Mouse (Mus musculus) embryonic stem cell, embryonic (primary cell): ENCODE data around the gene Agbl4.

Experiments
- CTCF ChIA-PET, 4 experiments: fragments of 300-600 bp in 2 of 4; fragments of 350-600 bp in 2 of 4; sonication (Branson Sonifier 250); formaldehyde crosslinking; loops; one replicate each; lab custom pipeline; 2022; ENCODE audit warnings: inconsistent platforms in 2 of 4; lab: Charles Lee
- POLR2A ChIA-PET, 4 experiments: fragments of 300-600 bp in 2 of 4; fragments of 350-600 bp in 2 of 4; sonication (Branson Sonifier 250); formaldehyde crosslinking; loops; one replicate each; lab custom pipeline; 2022; ENCODE audit warnings: antibody characterized with exemption in 4 of 4, inconsistent platforms in 1 of 4; lab: Charles Lee

The Agbl4 gene

DNA sequence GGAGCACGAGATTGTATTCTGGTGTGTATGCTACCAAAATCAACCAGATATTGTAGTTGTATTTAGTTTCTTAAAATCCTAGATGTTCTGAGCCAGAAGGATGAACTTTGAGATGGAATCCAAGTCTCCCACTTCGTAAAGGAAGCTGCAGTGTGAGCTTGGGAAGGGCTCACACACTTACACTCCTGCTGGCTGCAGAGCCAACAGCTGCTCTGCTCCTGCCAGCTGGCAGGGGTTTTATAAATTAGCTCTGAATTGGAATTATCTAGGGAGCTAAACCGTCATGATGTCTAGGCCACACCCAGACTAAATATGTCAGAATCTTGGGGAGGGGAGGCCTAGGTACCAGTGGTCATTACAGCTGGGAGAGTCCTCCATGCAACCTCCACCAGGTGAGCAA, 1055.8 kb downstream of the Agbl4 start:
- ChIA-PET CTCF (no interaction called here), POLR2A (interaction anchor here in 1 of 4 experiments (1.6 kb wide), 1 partner anchor 13 kb away, joined by 6 read pairs; no protein-coding TSS in a partner anchor)

- POLR2A ChIA-PET: no interaction called here
- CTCF ChIA-PET: no interaction called here
These were observed 1058.2 kb downstream of the Agbl4 start for GRCm38 (mm10) chr4:111455621-111456020.

DNA sequence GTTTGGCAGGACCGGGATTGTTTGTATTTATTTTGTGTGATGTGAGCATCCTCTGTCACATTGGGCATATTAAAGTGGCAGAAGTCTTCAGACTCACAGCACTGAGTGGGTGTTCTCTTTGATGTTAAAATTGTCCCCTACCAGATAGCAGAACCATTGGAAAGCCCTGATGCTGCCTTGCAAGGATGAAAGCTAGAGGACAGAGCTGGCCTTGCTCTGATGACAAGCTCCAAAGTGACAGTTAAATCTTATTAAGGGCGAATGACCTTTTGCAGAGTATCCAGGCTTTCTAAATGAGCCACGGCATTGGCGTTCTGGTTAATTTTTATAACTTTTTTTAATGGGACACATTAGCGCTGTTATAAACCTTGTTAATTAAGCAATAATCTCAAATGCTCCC, 1060.1 kb downstream of the Agbl4 start:
- POLR2A ChIA-PET: no interaction called here
- CTCF ChIA-PET: no interaction called here

- ChIA-PET POLR2A (interaction anchor here in 1 of 4 experiments (0.9 kb wide), 1 partner anchor 50 kb away, joined by 3 read pairs; no protein-coding TSS in a partner anchor), CTCF (no interaction called here)
These were observed 1069.9 kb downstream of the Agbl4 start for GRCm38 (mm10) chr4:111467293-111467773.

DNA sequence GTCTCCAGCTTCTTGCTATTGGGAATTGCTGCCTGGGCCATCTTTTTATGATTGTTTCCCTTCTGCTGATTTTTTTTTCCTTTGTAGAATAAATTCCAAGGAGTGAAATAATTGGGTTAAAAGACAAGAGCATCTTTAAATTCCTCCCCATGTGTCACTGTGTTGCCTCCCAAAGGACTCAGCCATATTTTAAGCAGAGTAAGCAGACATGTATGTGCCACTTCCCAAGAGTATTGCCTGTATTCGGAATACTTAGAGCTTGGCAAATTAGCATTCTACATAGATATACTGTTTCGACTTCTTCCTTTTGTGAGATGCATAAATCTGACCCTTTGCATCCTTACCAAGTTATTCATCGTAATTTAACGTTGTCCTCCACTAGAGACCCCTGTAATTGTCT, 1070.3 kb downstream of the Agbl4 start:
- CTCF ChIA-PET: no interaction called here
- POLR2A ChIA-PET: interaction anchor here in 1 of 4 experiments (0.9 kb wide), 1 partner anchor 50 kb away, joined by 3 read pairs; no protein-coding TSS in a partner anchor

DNA sequence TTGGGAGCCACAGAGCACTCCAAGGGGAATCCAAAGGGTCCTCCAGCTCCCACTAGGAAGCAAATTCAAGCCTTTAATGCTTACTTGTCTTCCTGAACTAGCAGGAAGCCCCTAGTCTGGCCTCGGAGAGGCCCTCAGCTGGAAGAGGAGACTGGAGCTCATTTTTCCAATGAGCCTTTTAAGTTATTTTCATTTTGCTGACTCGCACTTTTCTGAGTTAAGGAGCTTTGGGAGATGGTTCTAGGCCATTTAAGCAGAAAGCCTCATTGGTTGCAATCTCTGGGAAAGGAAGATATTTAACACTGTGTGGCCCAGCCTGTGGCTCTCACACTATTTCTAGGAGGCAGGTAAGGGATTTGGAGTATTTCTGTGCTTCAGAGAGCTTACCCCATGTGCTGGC, 1072.4 kb downstream of the Agbl4 start:
- ChIA-PET POLR2A (no interaction called here), CTCF (no interaction called here)

- ChIA-PET CTCF (no interaction called here), POLR2A (no interaction called here)
These were observed 1074.3 kb downstream of the Agbl4 start for GRCm38 (mm10) chr4:111471726-111472125.

DNA sequence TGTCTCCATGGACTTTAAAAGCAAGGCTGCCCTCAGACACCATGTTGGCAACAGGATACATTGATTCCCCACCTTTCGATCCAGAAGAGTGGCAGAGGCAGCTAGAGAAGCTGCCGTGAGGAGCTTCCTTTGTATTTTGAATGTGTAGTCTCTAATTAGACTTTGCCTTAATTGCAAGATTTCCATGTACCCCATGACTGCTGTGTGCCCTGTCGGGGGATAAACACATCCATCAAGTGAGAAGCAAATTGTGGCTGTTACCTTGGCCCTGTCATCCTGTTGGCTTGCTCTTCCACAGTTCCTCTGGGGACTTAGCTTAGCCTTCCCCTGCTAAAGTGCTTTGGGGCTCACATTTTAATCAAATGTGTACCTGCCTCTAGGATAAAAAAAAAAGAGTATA, 1075.0 kb downstream of the Agbl4 start:
- POLR2A ChIA-PET: no interaction called here
- CTCF ChIA-PET: no interaction called here

- POLR2A ChIA-PET: interaction anchor here in 1 of 4 experiments (0.6 kb wide), 1 partner anchor 150 kb away, joined by 3 read pairs; no protein-coding TSS in a partner anchor
- CTCF ChIA-PET: no interaction called here
These were observed 1075.6 kb downstream of the Agbl4 start for GRCm38 (mm10) chr4:111473014-111473413.

- POLR2A ChIA-PET: no interaction called here
- CTCF ChIA-PET: no interaction called here
These were observed 1078.0 kb downstream of the Agbl4 start for GRCm38 (mm10) chr4:111475374-111475971.

GRCm38 (mm10) chr4:111477507-111477906, 1080.0 kb downstream of the Agbl4 start:
- CTCF ChIA-PET: no interaction called here
- POLR2A ChIA-PET: no interaction called here

DNA sequence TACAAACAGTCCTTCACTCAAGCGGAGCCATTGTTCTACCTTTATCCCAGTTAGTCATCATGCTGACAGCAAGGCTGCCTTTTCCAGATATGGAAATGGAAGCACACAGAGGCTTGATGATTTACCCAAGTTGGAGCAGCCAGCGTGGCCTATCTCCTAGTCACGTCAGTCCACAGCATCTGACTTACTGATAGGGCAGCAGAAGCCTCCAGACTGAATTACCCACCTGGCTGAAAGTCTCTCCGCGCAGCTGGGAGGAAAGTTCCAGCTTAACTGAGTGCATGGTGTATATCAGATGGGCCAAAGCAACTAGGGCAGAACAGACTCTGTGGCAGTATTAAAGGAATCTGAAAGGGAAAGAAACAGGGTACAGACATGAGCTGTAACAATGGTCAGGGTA, 1086.0 kb downstream of the Agbl4 start:
- CTCF ChIA-PET: no interaction called here
- POLR2A ChIA-PET: interaction anchor here in 1 of 4 experiments (0.6 kb wide), 1 partner anchor 17 kb away, joined by 5 read pairs; no protein-coding TSS in a partner anchor

GRCm38 (mm10) chr4:111485189-111485588, 1087.7 kb downstream of the Agbl4 start:
- CTCF ChIA-PET: no interaction called here
- POLR2A ChIA-PET: no interaction called here

DNA sequence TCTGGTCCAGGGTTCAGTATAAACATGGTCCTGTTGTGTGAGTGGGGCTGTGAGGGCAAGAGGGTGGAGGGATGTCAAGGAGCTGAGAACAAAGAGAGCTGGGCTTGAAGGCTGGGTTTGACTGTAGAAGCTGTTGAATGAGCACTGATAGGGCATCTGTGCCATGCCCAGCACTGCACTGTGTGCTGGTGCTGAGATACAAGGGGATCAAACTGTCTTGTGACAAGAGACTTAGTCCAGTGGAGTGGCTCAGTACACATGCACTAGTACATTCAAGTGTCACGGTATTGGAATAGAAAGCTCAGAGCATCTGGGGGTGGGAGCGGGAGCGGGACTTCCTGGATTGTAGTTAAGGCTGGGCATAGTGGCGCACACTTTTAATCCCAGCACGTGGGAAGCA, 1088.7 kb downstream of the Agbl4 start:
- POLR2A ChIA-PET: no interaction called here
- CTCF ChIA-PET: no interaction called here

- CTCF ChIA-PET: no interaction called here
- POLR2A ChIA-PET: no interaction called here
These were observed 1089.9 kb downstream of the Agbl4 start for GRCm38 (mm10) chr4:111487233-111487843.

GRCm38 (mm10) chr4:111493750-111494404, 1096.4 kb downstream of the Agbl4 start:
- POLR2A ChIA-PET: interaction anchor here in 1 of 4 experiments (0.6 kb wide), 1 partner anchor 812 kb away, joined by 3 read pairs; no protein-coding TSS in a partner anchor
- CTCF ChIA-PET: interaction anchor here (0.6 to 1.9 kb wide), 16 partner anchors 8 to 1443 kb away, joined by 3 to 8 read pairs (median 4); no protein-coding TSS in a partner anchor

- CTCF ChIA-PET: interaction anchor here in 3 of 4 experiments (0.6 to 1.4 kb wide), 4 partner anchors 103 to 225 kb away, joined by 3 to 10 read pairs (median 3); no protein-coding TSS in a partner anchor
- POLR2A ChIA-PET: no interaction called here
These were observed 1098.5 kb downstream of the Agbl4 start for GRCm38 (mm10) chr4:111495949-111496348.

DNA sequence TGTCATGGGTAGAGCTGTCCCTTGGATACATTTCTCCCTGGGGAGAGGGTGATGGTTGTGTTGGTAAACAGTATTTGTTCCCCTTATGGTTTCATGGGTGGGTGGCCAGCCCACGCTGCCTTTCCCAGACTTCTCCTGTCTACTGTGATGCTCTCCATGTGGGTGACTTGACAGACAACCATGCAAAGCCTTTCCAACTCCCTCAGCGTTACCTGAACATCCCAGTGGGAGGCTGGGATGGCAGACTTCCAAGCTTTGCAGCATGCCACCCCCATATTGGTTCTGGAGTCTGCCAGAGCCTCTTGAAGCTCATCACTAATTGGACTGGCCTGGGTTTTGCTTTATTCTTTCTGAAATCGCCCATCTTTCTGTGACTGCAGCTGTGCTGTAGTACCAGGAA, 1101.3 kb downstream of the Agbl4 start:
- ChIA-PET POLR2A (interaction anchor here in 1 of 4 experiments (1.2 kb wide), 1 partner anchor 45 kb away, joined by 3 read pairs; no protein-coding TSS in a partner anchor), CTCF (no interaction called here)

- CTCF ChIA-PET: interaction anchor here in 1 of 4 experiments (1.0 kb wide), 1 partner anchor 8 kb away, joined by 4 read pairs; no protein-coding TSS in a partner anchor
- POLR2A ChIA-PET: no interaction called here
These were observed 1104.0 kb downstream of the Agbl4 start for GRCm38 (mm10) chr4:111501441-111501840.
